Mouse (Mus musculus): Measurements from ENCODE around the gene Oas1e. TPM values are rescaled to one million over a fixed set of nuclear protein-coding genes. Genes with fewer than 3 reads are reported as not detected.
A peak's percentile ranks its signal among the peaks of the same experiment; 100 is the strongest.
"Not testable (repeated sequence)": the region's sequence is repeated elsewhere in the genome, so short reads cannot be mapped to it uniquely, and the experiment has no call there.

The Oas1e gene
- polyA plus RNA-seq, 1 experiment: not detected

- peak overlapping the region; percentile 73 for H3K4me3 ChIP-seq (ENCODE audit: control insufficient read depth, low read depth, low read length)
- TF ChIP-seq POLR2A (IDR thresholded peaks at IDR 0.05; ENCODE audit: control insufficient read depth, low read depth, low read length) (no peak), CTCF (IDR thresholded peaks at IDR 0.05; ENCODE audit: control insufficient read depth, insufficient read depth, insufficient replicate concordance, low read depth, low read length) (no peak)
- H3K27ac ChIP-seq (ENCODE audit: control insufficient read depth, insufficient read depth, low read depth, low read length): no peak overlapping the region
- H3K27me3 ChIP-seq (ENCODE audit: control insufficient read depth, insufficient read depth, low read length): no peaks in the 10 kb centered on the region
- no peaks in the 10 kb centered on the region for H3K36me3 ChIP-seq (ENCODE audit: control insufficient read depth, insufficient read depth, low read length)
- H3K4me1 ChIP-seq (ENCODE audit: control insufficient read depth, insufficient read depth, low read length): peaks cover 8% of the 10 kb centered on the region
Measured at GRCm38 (mm10) chr5:120813023-120813422, 17.7 kb upstream of the Oas1e start.

GRCm38 (mm10) chr5:120811951-120812819 is 16.9 kb upstream of the Oas1e start, which contains the start of gene Oas1c:
TSS of gene Oas1c (minus strand) at chr5:120812514.
- Histone ChIP-seq H3K4me3 (ENCODE audit: control insufficient read depth, low read depth, low read length) (peak within 1 kb of the TSS; percentile 73), H3K27me3 (ENCODE audit: control insufficient read depth, insufficient read depth, low read length) (no peaks in the 10 kb centered on the region), H3K36me3 (ENCODE audit: control insufficient read depth, insufficient read depth, low read length) (no peaks in the 10 kb centered on the region), H3K27ac (ENCODE audit: control insufficient read depth, insufficient read depth, low read depth, low read length) (no peak within 1 kb of the TSS), H3K4me1 (ENCODE audit: control insufficient read depth, insufficient read depth, low read length) (peaks cover 8% of the 10 kb centered on the region)
- TF ChIP-seq POLR2A (IDR thresholded peaks at IDR 0.05; ENCODE audit: control insufficient read depth, low read depth, low read length) (0 out of 2 replicates have a peak, but pooled peaks have one; percentile 41), CTCF (IDR thresholded peaks at IDR 0.05; ENCODE audit: control insufficient read depth, insufficient read depth, insufficient replicate concordance, low read depth, low read length) (no peak)

- Histone ChIP-seq H3K27me3 (ENCODE audit: control insufficient read depth, insufficient read depth, low read length) (no peaks in the 10 kb centered on the region), H3K4me1 (ENCODE audit: control insufficient read depth, insufficient read depth, low read length) (peaks cover 8% of the 10 kb centered on the region), H3K27ac (ENCODE audit: control insufficient read depth, insufficient read depth, low read depth, low read length) (no peak overlapping the region), H3K36me3 (ENCODE audit: control insufficient read depth, insufficient read depth, low read length) (no peaks in the 10 kb centered on the region), H3K4me3 (ENCODE audit: control insufficient read depth, low read depth, low read length) (no peak overlapping the region)
- TF ChIP-seq CTCF (IDR thresholded peaks at IDR 0.05; ENCODE audit: control insufficient read depth, insufficient read depth, insufficient replicate concordance, low read depth, low read length) (no peak), POLR2A (IDR thresholded peaks at IDR 0.05; ENCODE audit: control insufficient read depth, low read depth, low read length) (no peak)
Measured at GRCm38 (mm10) chr5:120809171-120809570, 13.8 kb upstream of the Oas1e start.

- no peak overlapping the region for H3K4me3 ChIP-seq (ENCODE audit: control insufficient read depth, low read depth, low read length)
- no peaks in the 10 kb centered on the region for H3K27me3 ChIP-seq (ENCODE audit: control insufficient read depth, insufficient read depth, low read length)
- H3K27ac ChIP-seq (ENCODE audit: control insufficient read depth, insufficient read depth, low read depth, low read length): no peak overlapping the region
- H3K4me1 ChIP-seq (ENCODE audit: control insufficient read depth, insufficient read depth, low read length): no peaks in the 10 kb centered on the region
- H3K36me3 ChIP-seq (ENCODE audit: control insufficient read depth, insufficient read depth, low read length): no peaks in the 10 kb centered on the region
- TF ChIP-seq CTCF (IDR thresholded peaks at IDR 0.05; ENCODE audit: control insufficient read depth, insufficient read depth, insufficient replicate concordance, low read depth, low read length) (peak; percentile 33; the same call in 1 of the 2 replicates), POLR2A (IDR thresholded peaks at IDR 0.05; ENCODE audit: control insufficient read depth, low read depth, low read length) (no peak)
Measured at GRCm38 (mm10) chr5:120806458-120806857, 11.1 kb upstream of the Oas1e start.

- no peak for TF ChIP-seq CTCF (IDR thresholded peaks at IDR 0.05; ENCODE audit: control insufficient read depth, insufficient read depth, insufficient replicate concordance, low read depth, low read length)
- no peak for TF ChIP-seq POLR2A (IDR thresholded peaks at IDR 0.05; ENCODE audit: control insufficient read depth, low read depth, low read length)
- no peaks in the 10 kb centered on the region for H3K4me1 ChIP-seq (ENCODE audit: control insufficient read depth, insufficient read depth, low read length)
- no peak overlapping the region for H3K27ac ChIP-seq (ENCODE audit: control insufficient read depth, insufficient read depth, low read depth, low read length)
- no peaks in the 10 kb centered on the region for H3K27me3 ChIP-seq (ENCODE audit: control insufficient read depth, insufficient read depth, low read length)
- no peaks in the 10 kb centered on the region for H3K36me3 ChIP-seq (ENCODE audit: control insufficient read depth, insufficient read depth, low read length)
- H3K4me3 ChIP-seq (ENCODE audit: control insufficient read depth, low read depth, low read length): no peak overlapping the region
Measured at GRCm38 (mm10) chr5:120803596-120803995, 8.3 kb upstream of the Oas1e start.

- H3K27me3 ChIP-seq (ENCODE audit: control insufficient read depth, insufficient read depth, low read length); H3K4me1 ChIP-seq (ENCODE audit: control insufficient read depth, insufficient read depth, low read length); H3K36me3 ChIP-seq (ENCODE audit: control insufficient read depth, insufficient read depth, low read length); H3K27ac ChIP-seq (ENCODE audit: control insufficient read depth, insufficient read depth, low read depth, low read length); H3K4me3 ChIP-seq (ENCODE audit: control insufficient read depth, low read depth, low read length): not testable (repeated sequence)
Measured at GRCm38 (mm10) chr5:120798943-120799342, 3.6 kb upstream of the Oas1e start.

GRCm38 (mm10) chr5:120798147-120798546 is 2.8 kb upstream of the Oas1e start:
- not testable (repeated sequence) for H3K27me3 ChIP-seq (ENCODE audit: control insufficient read depth, insufficient read depth, low read length); H3K4me1 ChIP-seq (ENCODE audit: control insufficient read depth, insufficient read depth, low read length); H3K27ac ChIP-seq (ENCODE audit: control insufficient read depth, insufficient read depth, low read depth, low read length); H3K4me3 ChIP-seq (ENCODE audit: control insufficient read depth, low read depth, low read length); H3K36me3 ChIP-seq (ENCODE audit: control insufficient read depth, insufficient read depth, low read length)
